Mouse (Mus musculus): Measurements from ENCODE around the gene Grap2.

DNA sequence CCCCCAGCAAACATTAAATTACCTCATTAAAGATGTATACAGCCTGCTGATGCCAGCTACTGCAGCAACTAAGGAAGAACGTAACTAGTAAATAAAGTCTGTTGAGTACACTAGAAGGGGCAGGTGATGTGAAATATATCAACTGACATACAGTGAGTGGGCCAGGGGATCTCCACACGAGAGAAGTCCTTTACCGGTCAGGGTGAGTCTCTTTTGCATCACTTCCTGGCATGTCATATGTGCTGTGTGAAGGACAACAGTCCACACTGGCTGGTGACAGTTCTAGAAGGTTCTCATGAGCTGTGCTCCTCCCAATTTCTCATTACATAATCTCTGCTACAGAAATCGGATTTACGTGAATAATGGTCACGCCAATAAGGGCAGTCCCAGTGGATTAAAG lies 20.3 kb downstream of the Grap2 start:
- TF ChIP-seq CTCF (IDR thresholded peaks at IDR 0.05; ENCODE audit: control insufficient read depth, insufficient read depth, insufficient read length) (no peak), MAX (IDR thresholded peaks at IDR 0.05) (no peak), USF1 (IDR thresholded peaks at IDR 0.05; ENCODE audit: low read depth) (no peak), MYOD1 (IDR thresholded peaks at IDR 0.05; ENCODE audit: control insufficient read depth, insufficient read length, low read depth) (no peak), FOSL1 (IDR thresholded peaks at IDR 0.05; ENCODE audit: insufficient read depth, low read length, poor library complexity, severe bottlenecking) (no peak), CEBPB (IDR thresholded peaks at IDR 0.05; ENCODE audit: low read depth) (no peak), MYOG (IDR thresholded peaks at IDR 0.05; ENCODE audit: control insufficient read depth, extremely low read depth, insufficient read length) (no peak)
